Mouse (Mus musculus) frontal cortex, adult (tissue): ENCODE measurements around the gene Cenpm.
"Not testable (repeated sequence)": the region's sequence is repeated elsewhere in the genome, so short reads cannot be mapped to it uniquely, and the experiment has no call there.

Experiments
- ATAC-seq: cut with Nextera tagmentation; 2 replicates; pipeline ENCODE4 v1.9.2; 2017; ENCODE audit warnings: mild to moderate bottlenecking, moderate library complexity, mixed read lengths; ENCODE audit not compliant: low TSS enrichment

The Cenpm gene

DNA sequence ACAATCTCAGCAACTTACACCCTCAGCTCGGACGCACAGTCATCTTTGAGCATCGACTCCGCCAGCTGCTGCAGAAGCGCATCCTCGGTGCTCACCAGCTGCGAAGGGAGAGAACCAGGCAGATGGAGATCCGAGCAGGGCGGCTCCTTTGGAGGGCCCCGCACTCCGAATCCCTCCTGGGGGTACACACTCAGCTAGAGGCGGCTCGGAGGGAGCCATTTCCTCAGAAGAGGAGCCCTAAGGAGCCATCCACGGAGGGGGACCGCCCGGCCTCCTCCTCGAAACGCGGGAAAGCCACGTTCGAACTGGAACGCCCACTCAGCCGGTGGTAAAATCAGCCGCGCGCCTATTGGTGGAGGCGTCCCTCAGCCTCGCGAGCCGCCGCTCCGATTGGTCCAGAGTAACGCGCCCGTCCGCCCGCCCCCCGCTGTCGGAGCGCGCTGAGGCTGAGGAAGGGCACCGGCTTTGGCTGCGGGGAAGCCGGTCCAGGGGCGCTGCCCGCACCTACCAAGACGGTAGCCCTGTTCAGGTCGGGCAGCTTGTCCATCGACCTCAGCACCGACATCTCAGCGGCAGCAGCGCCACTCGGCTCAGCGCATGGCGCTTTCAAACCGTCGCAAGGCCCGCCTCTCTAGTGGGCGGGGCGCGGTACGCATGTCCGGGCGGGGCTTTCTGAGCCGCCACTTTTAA is at the start of gene Cenpm:
Cenpm (minus strand) TSS at position 634 of the 690 bp plus-strand sequence.
- ATAC-seq, result peak; percentile 99

DNA sequence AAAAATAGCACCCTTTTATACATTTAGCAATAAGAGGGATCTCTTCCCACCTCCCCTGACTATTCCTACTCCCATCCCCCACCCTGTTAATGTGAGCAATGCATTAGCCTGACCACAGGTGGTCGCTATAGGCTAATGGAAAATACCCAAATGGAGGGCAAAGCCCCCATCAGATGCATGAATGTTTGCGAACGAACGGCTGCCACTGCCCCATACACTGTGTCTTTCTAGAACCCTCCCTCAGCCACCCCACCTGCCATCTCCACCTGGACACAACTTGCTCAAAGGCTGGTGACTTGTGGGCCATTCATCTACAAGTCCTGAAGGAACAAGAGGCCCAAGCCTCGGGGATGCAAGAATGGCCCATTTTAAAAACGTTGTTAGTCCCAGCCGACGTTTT is 49.5 kb upstream of the Cenpm start:
- 0 out of 2 replicates have a peak, but pooled peaks have one; percentile 15 for ATAC-seq

DNA sequence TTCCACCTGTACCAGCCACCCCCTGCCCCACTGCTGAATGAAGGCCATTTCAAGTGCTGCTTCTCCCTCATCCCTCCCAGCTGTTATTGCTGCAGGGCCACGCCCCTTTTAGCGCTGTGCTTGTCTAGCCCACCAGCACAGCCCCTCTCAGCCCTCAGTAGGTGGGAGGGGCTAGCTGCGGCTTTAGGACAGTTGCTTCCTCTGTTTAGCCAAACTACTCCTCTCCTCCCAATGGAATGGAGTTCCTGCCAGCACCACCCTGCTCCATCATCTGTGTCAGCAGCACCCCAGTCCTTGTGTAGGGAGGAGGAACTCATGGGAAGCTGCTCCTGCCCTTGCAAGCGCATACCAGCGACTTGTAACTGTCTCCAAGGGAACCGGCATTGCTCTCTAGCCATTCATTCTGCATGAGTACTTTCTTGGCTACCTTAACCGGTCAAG is 48.7 kb upstream of the Cenpm start:
- ATAC-seq, result peak; percentile 70

GRCm38 (mm10) chr15:82292851-82293250 is 48.3 kb upstream of the Cenpm start:
- 0 out of 2 replicates have a peak, but pooled peaks have one; percentile 22 for ATAC-seq

DNA sequence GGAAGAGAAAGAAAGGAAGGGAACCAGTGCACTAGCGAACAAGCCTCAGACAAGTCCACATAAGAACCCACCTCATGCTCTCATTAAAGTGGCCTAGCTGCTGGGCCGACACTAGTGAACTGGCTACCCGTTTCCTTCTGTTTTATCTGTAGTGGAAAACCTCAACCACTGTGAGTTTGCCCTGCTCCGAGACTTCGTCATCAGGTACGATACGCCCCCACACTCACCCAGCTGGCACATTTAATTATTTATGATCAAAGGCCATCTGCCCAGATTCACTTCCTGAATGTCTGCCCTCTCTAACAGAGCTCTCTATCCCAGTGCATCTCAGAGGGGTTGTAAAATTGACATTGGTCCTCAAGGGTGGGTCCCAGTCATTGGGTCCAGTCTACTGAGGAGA is 45.7 kb upstream of the Cenpm start:
- no peak for ATAC-seq

DNA sequence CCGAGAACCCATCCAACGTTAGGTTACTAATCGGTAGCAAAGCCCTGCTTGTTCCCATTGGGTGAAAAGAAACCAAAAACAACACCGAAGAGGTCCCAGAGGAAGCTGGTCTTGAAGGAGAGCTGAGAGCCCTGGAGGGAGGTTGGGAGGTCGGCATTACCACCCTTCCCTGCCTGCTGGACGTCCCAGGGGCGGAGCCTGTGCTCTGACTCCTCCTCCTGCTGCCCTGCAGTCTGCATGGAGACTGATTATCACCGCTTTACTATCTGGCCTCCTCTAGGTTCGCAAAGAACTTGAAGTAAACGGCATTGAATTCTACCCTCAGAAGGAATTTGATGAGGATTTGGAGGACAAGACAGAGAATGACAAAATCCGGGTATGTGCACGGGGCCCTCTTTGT is 41.6 kb upstream of the Cenpm start:
- ATAC-seq, result no peak

DNA sequence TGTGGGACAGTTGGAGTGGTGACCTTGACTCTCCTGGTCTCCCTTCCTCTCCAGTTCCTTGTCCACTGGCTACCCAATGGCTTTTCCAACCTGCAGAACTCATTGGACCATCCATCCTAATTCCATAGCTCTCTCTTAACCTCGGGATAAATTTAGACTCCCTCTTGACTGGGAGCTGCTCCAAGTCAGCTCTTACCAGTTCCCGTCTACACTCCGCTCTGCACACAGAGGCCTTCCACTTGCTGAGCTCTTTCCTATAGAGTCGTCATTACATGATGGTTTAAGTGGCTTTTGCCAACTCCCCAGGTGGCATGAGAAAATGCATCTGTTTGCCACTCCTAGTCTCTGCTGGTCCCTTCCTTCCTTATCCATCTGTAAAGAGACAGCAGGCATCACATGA is 36.1 kb upstream of the Cenpm start:
- peak; percentile 28 for ATAC-seq

GRCm38 (mm10) chr15:82277591-82277990 is 33.0 kb upstream of the Cenpm start:
- ATAC-seq, result peak; percentile 32

GRCm38 (mm10) chr15:82274927-82275901 is 30.7 kb upstream of the Cenpm start:
- peak; percentile 42 for ATAC-seq

DNA sequence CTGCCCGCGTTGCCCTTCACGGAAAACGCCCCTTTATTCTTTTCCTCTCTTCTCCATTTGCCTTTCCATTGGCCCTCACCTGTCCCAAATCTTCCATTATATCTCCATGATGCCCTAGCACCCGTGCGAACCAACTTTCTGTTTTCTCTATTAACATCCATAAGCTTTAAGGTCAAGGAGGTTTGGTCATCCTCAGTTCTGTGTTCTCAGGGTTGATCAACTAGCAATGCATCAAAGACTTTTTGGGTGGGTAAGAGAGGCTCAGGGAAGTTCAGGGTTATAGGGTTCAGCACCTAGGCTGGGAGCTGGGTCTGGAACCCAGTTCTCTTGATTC is 30.0 kb upstream of the Cenpm start, which contains the start of gene Sept3:
Sept3 (plus strand) TSS at position 301 of the 334 bp plus-strand sequence.
- ATAC-seq, result no peak

DNA sequence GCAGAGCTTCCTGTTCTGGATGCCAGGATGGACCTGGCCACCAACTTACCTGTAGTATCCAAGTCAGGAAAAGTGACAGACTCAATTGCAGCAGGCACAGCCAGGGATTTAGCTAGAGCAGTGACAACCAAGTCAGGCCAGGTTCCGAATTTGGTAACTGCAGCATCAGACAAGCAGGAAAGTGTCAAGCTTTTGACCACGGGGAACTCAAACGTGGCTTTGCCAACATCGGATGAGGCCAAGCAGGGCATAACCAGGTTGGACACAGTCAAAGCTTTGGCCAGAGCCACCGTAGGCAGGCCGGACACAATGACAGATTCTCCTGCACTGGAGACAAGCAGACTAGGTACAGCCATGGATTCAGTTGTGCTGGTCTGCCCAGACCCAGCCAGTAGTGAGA is 27.7 kb upstream of the Cenpm start:
- no peak for ATAC-seq

GRCm38 (mm10) chr15:82271201-82271600 is 26.7 kb upstream of the Cenpm start:
- peak; percentile 67 for ATAC-seq

GRCm38 (mm10) chr15:82268783-82269182 is 24.2 kb upstream of the Cenpm start:
- ATAC-seq, result no peak

GRCm38 (mm10) chr15:82268185-82268584 is 23.6 kb upstream of the Cenpm start:
- ATAC-seq, result no peak

GRCm38 (mm10) chr15:82266356-82266755 is 21.8 kb upstream of the Cenpm start:
- no peak for ATAC-seq

DNA sequence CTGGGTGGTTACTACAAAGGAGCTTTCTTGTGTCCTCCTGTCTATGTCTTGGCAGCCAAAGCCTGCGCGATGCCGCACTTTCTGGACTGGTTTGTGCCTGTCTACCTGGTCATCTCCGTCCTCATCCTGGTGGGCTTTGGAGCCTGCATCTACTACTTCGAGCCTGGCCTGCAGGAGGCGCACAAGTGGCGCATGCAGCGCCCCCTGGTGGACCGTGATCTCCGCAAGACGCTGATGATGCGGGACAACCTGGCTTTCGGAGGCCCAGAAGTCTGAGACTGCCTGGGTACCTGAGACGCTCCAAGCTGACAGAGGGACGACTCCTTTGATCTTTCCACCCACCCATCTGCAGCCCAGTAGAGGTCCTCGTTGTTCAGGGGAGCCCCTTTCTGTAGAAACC is 15.0 kb upstream of the Cenpm start:
- no peak for ATAC-seq

GRCm38 (mm10) chr15:82255944-82256383 is 11.4 kb upstream of the Cenpm start:
- ATAC-seq, result peak; percentile 87

DNA sequence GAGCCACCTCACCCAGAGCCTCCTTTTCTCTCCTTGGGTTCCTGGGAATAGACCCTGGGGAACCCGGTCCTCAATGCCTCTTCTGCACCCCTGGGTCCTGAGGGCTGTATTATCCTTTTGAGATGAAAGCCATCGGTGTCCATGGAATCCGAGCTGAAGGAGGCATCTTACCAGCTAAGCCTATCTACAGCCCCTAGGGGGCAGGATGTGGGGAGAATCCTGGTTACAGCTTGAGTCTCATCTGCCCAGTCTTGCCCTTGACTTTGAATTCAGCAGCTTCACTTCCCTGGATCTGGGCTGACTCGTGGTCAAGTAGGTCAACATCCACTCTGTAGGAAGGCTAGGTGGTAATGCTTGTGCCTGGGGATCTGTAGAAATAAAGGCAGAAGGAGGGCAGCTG is 10.7 kb upstream of the Cenpm start:
- ATAC-seq, result peak; percentile 55

GRCm38 (mm10) chr15:82252097-82252496 is 7.5 kb upstream of the Cenpm start, which contains the start of gene 1500009C09Rik:
Gene 1500009C09Rik, plus strand, starts transcription at chr15:82252397.
- ATAC-seq, result no peak

GRCm38 (mm10) chr15:82251579-82251978 is 7.0 kb upstream of the Cenpm start:
- ATAC-seq, result no peak

- no peak for ATAC-seq
Observed at GRCm38 (mm10) chr15:82247131-82247776, 2.7 kb upstream of the Cenpm start.

DNA sequence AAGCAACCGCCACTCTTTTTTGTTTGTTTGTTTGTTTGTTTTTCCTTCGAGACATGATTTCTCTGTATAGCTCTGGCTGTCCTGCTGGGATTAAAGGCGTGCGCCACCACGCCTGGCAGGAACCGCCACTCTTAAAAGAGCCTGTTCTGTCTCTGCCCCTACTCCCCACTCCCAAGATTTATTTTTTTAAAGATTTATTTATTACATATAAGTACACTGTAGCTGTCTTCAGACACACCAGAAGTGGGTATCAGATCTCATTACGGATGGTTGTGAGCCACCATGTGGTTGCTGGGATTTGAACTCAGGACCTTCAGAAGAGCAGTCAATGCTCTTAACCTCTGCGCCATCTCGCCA is 235 bp upstream of the Cenpm start:
- not testable (repeated sequence) for ATAC-seq
